Mouse (Mus musculus): ENCODE results near the gene Itga7. TPM values are rescaled to one million over a fixed set of nuclear protein-coding genes. Genes with fewer than 3 reads are reported as not detected.
A peak's percentile ranks its signal among the peaks of the same experiment; 100 is the strongest.

Itga7 gene
- polyA plus RNA-seq, 1 experiment from 2014 or later: 7.2 TPM

DNA sequence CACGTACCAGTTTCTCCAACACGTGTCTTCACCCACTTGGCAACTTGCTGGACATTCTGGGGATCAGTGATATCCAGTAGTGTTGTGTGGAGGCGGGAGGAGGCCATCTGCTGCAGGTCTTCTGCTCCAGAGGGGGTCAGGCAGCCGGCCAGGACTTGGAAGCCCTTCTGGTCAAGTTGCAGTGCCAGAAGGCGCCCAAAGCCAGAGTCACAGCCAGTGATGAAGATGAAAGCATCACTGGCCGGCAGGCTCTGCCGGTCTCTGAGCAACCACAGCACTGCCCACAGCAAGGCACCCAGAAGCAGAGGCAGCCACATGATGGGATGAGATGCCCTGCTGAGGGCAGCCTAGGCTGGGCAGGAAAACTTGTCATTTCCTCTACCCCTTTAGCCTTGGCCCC, 15.4 kb upstream of the Itga7 start:
- Histone ChIP-seq H3K9ac (no peak overlapping the region), H3K9me3 (ENCODE audit: control insufficient read depth, low read length) (no peaks in the 10 kb centered on the region), H3K4me1 (replicated peaks; ENCODE audit: control insufficient read depth, insufficient read depth, low read length) (peaks cover 27% of the 10 kb centered on the region), H3K27me3 (ENCODE audit: control insufficient read depth, insufficient read depth, low read length) (no peaks in the 10 kb centered on the region), H3K36me3 (replicated peaks; ENCODE audit: control insufficient read depth, insufficient read depth) (peaks cover 20% of the 10 kb centered on the region; the same call in 1 of the 2 replicates), H3K27ac (peak overlapping the region; percentile 69), H3K4me2 (replicated peaks) (no peak overlapping the region), H3K4me3 (replicated peaks; ENCODE audit: low read length) (no peak overlapping the region)
- no peak for ATAC-seq (ENCODE audit: low FRiP score)
- 61% methylated on average over 7 of the region's 7 CpGs for WGBS
- no peak for DNase-seq (ENCODE audit: low spot score)

DNA sequence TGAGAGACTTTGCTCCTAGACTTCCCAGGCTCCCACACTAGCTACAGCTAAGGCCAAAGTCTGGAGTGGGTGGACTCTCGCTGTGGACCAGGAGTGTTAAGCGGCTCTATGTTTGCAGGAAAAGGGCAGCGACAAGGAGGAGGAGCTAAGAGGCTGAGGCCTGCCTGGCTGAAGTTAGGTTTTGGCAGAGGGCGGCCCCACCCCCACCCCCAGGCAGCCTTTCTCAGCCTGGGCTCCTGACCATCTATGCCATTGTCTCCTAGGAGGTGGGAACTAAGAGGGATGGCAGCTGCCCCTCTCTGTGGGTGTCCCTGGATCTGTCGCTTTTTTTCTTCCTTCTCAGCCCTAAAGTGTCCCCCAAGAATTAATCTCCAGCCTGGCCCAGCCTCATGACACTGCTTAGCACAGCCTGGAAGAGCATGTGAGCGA, 14.4 kb upstream of the Itga7 start:
- Histone ChIP-seq H3K36me3 (replicated peaks; ENCODE audit: control insufficient read depth, insufficient read depth) (peaks cover 20% of the 10 kb centered on the region; the same call in 1 of the 2 replicates), H3K4me1 (replicated peaks; ENCODE audit: control insufficient read depth, insufficient read depth, low read length) (peaks cover 33% of the 10 kb centered on the region), H3K9ac (no peak overlapping the region; the same call in 1 of the 2 replicates), H3K27ac (peak overlapping the region; percentile 69), H3K4me2 (replicated peaks) (peak overlapping the region; percentile 23; the same call in 1 of the 2 replicates), H3K9me3 (ENCODE audit: control insufficient read depth, low read length) (no peaks in the 10 kb centered on the region), H3K4me3 (replicated peaks; ENCODE audit: low read length) (no peak overlapping the region), H3K27me3 (ENCODE audit: control insufficient read depth, insufficient read depth, low read length) (no peaks in the 10 kb centered on the region)
- 16% methylated on average over 6 of the region's 6 CpGs for WGBS
- ATAC-seq (ENCODE audit: low FRiP score) (peak; percentile 12; the same call in 1 of the 2 replicates), DNase-seq (ENCODE audit: low spot score) (no peak)

DNA sequence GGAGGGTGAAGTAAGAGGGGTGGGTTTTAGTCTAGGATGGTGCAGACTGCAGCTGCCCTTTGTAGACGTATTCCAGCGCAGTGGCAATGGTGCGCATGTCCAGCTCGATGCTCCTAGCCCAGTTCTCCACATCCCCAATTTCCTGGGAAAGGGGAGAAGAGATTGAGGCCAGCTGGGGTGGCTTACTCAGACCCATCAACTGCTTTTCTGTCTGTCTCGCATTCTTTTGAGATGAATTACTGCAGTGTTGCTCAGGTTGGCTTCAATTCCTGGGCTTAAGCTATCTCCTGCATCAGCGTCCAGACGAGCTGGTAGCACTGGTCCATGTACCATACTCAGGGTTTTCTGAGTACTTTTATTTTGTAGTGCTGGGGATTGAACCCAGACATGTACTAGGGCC, 13.7 kb upstream of the Itga7 start:
- WGBS: 83% methylated on average over 7 of the region's 7 CpGs
- Histone ChIP-seq H3K27ac (peak overlapping the region; percentile 69), H3K36me3 (replicated peaks; ENCODE audit: control insufficient read depth, insufficient read depth) (peaks cover 15% of the 10 kb centered on the region; the same call in 1 of the 2 replicates), H3K9ac (no peak overlapping the region), H3K9me3 (ENCODE audit: control insufficient read depth, low read length) (no peaks in the 10 kb centered on the region), H3K27me3 (ENCODE audit: control insufficient read depth, insufficient read depth, low read length) (no peaks in the 10 kb centered on the region), H3K4me1 (replicated peaks; ENCODE audit: control insufficient read depth, insufficient read depth, low read length) (peaks cover 33% of the 10 kb centered on the region), H3K4me3 (replicated peaks; ENCODE audit: low read length) (no peak overlapping the region), H3K4me2 (replicated peaks) (no peak overlapping the region)
- ATAC-seq (ENCODE audit: low FRiP score): no peak
- no peak for DNase-seq (ENCODE audit: low spot score)

DNA sequence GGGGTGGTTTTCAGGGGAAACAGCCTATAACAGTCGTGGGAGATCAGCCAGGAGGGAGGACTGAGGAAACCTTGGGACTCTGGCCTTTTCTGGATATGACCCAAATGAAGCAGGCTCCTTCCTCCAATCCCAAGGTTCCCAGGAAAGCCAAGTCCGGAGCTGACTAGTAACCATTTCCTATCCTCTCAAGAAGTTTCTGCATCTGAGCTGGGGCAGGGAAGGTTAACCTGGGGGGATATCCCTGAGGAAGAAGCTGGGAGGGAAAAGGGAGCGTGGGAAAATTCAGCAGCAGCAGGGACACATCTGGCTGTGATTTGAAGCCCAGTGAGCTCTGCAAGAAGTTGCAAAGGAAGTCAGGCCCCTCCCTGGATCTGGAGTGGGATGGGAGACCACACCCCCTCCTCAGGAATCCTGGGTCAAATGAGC, 12.9 kb upstream of the Itga7 start:
- WGBS: 80% methylated on average over 3 of the region's 3 CpGs
- H3K4me3 ChIP-seq (replicated peaks; ENCODE audit: low read length): no peak overlapping the region
- H3K4me1 ChIP-seq (replicated peaks; ENCODE audit: control insufficient read depth, insufficient read depth, low read length): peaks cover 33% of the 10 kb centered on the region

DNA sequence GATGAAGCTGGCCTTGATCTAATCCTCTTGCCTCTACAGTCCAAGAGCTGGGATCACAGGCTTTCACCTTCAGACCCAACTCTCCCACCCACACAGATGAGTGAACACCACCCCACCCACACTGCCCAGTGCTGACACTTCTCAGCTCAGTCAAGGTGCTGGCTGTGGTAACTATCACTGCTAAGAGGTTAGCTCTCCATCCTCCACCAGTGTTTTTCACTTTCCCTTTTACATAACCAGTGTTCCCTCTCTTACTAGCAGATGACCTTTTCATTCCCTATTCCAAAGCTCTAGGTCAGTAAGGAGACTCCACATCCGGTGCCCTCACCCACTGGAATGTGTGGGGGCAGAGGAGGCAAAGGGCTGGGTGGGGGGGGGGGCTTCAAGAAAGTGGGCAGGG, 12.4 kb upstream of the Itga7 start:
- no peak for ATAC-seq (ENCODE audit: low FRiP score)
- peaks cover 13% of the 10 kb centered on the region; the same call in 1 of the 2 replicates for H3K36me3 ChIP-seq (replicated peaks; ENCODE audit: control insufficient read depth, insufficient read depth)
- no peaks in the 10 kb centered on the region for H3K27me3 ChIP-seq (ENCODE audit: control insufficient read depth, insufficient read depth, low read length)
- no peak overlapping the region for H3K4me3 ChIP-seq (replicated peaks; ENCODE audit: low read length)
- DNase-seq (ENCODE audit: low spot score): no peak
- no peaks in the 10 kb centered on the region for H3K9me3 ChIP-seq (ENCODE audit: control insufficient read depth, low read length)
- 0 out of 2 replicates have a peak overlapping the region, but pooled peaks have one; percentile 7 for H3K27ac ChIP-seq
- WGBS: 53% methylated on average over 1 of the region's 1 CpGs
- H3K4me2 ChIP-seq (replicated peaks): peak overlapping the region; percentile 62; the same call in 1 of the 2 replicates
- H3K9ac ChIP-seq: no peak overlapping the region
- peaks cover 33% of the 10 kb centered on the region for H3K4me1 ChIP-seq (replicated peaks; ENCODE audit: control insufficient read depth, insufficient read depth, low read length)

More for the DNA sequence above, 12.9 kb upstream of the Itga7 start:
- no peak for ATAC-seq (ENCODE audit: low FRiP score)
- 0 out of 2 replicates have a peak overlapping the region, but pooled peaks have one; percentile 7 for H3K27ac ChIP-seq
- no peak overlapping the region for H3K4me2 ChIP-seq (replicated peaks)
- H3K27me3 ChIP-seq (ENCODE audit: control insufficient read depth, insufficient read depth, low read length): no peaks in the 10 kb centered on the region
- DNase-seq (ENCODE audit: low spot score): no peak
- H3K9ac ChIP-seq: no peak overlapping the region
- H3K9me3 ChIP-seq (ENCODE audit: control insufficient read depth, low read length): no peaks in the 10 kb centered on the region
- peaks cover 15% of the 10 kb centered on the region; the same call in 1 of the 2 replicates for H3K36me3 ChIP-seq (replicated peaks; ENCODE audit: control insufficient read depth, insufficient read depth)

DNA sequence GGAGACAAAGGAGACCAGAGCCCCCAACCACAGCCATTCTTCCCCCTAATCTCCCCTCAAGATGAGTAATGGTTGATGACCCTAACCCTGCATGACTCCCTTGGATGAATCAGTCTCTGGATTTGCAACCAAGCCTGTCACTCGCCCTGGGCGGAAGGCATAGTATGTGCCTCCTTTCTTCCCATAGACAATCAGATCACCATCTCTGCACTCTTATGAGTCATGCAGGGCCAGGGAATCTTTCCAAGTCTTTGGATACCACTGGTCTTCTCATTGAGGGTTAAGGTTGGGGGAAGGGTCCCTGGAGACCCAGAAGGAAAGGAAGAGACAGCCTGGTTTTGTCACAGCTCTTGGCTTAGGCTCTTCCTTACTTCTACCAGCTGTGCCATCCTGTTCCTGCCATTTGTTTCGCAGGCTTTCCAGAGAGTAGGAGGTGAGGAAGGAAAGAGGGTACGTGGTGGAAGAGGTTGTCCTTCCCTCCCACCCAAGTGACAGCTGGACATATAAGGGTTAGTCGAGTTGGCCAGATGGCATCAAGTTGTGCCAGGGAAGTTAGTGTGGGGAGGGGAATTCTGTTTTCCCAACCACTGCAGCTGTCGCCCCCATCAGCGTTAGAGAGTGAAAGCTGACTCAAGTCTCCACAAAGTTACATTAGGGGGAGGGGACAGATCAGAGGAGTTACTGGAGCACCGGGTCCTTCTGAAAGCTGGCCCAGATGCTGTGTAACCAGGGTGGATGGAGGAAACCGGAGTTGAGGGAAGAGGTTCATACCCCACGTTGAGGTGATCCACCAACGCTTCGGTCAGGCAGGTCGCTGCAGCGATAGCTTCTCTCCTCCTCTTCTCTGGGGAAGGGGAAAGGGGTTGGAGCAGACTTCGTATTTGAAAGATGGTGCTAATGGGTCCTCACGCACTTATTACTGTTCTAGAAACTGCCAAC, 11.5 kb upstream of the Itga7 start:
- Histone ChIP-seq H3K4me1 (replicated peaks; ENCODE audit: control insufficient read depth, insufficient read depth, low read length) (peaks cover 33% of the 10 kb centered on the region), H3K27ac (0 out of 2 replicates have a peak overlapping the region, but pooled peaks have one; percentile 7), H3K9ac (peak overlapping the region; percentile 66)

DNA sequence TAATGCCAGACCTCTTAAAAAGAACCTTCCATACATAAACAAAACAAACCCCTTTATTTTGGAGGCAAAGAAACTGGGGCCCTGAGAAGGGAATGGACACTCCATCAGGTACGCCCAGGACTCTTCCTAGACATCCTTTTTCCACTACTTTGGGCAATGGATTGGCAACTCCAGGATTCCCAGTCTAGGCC, 10.9 kb upstream of the Itga7 start, which contains the start of gene Rdh5:
TSS of gene Rdh5 (minus strand) at position 67 of the 191 bp plus-strand sequence.
- ATAC-seq (ENCODE audit: low FRiP score): no peak
- peaks cover 33% of the 10 kb centered on the region for H3K4me1 ChIP-seq (replicated peaks; ENCODE audit: control insufficient read depth, insufficient read depth, low read length)
- peak within 1 kb of the TSS; percentile 51 for H3K4me3 ChIP-seq (replicated peaks; ENCODE audit: low read length)
- 4% methylated on average over 1 of the region's 1 CpGs for WGBS
- H3K27ac ChIP-seq: peak within 1 kb of the TSS; percentile 83
- no peak for DNase-seq (ENCODE audit: low spot score)
- H3K9me3 ChIP-seq (ENCODE audit: control insufficient read depth, low read length): no peaks in the 10 kb centered on the region
- peaks cover 3% of the 10 kb centered on the region; the same call in 1 of the 2 replicates for H3K27me3 ChIP-seq (ENCODE audit: control insufficient read depth, insufficient read depth, low read length)
- peak within 1 kb of the TSS; percentile 66 for H3K9ac ChIP-seq
- H3K36me3 ChIP-seq (replicated peaks; ENCODE audit: control insufficient read depth, insufficient read depth): no peaks in the 10 kb centered on the region
- peak within 1 kb of the TSS; percentile 62 for H3K4me2 ChIP-seq (replicated peaks)

More for the DNA sequence above, 11.5 kb upstream of the Itga7 start:
- DNase-seq (ENCODE audit: low spot score) (no peak), ATAC-seq (ENCODE audit: low FRiP score) (no peak)
- peak overlapping the region; percentile 62 for H3K4me2 ChIP-seq (replicated peaks)
- no peaks in the 10 kb centered on the region for H3K27me3 ChIP-seq (ENCODE audit: control insufficient read depth, insufficient read depth, low read length)
- 71% methylated on average over 16 of the region's 16 CpGs for WGBS
- peak overlapping the region; percentile 51 for H3K4me3 ChIP-seq (replicated peaks; ENCODE audit: low read length)
- no peaks in the 10 kb centered on the region for H3K9me3 ChIP-seq (ENCODE audit: control insufficient read depth, low read length)
- peaks cover 5% of the 10 kb centered on the region; the same call in 1 of the 2 replicates for H3K36me3 ChIP-seq (replicated peaks; ENCODE audit: control insufficient read depth, insufficient read depth)

DNA sequence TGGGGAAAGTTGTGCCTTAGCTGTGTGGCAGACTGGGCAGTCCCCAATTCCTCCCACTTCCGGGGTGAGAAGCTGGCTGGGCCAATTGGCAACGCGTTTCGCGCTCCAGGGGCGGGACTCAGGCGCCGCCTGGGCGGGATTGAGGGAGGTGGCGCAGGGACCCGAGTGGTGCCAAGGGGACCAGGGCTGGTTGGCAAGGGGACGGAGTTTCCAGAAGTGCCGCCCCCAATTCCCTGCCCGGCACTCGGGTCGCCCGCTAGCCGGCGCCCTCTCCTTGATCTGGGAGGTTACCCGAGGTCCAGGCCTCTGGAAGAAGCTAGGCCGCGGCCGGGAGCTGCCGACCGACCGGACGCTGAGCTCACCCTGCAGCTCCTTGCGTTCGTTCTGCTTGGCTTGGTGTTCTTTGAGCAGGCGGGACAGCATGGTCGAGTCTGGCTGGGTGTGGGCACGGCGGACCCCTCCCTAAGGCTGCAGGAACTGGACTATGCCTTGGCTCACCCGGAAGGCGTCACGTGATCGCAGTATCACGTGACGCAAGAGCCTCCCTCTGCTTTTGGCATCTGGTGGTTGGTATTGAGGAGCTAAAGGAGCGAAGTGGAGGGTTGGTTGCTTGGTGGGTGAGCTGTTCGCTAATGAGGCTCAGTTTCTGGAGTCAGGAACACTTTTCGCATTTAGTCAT, 10.5 kb upstream of the Itga7 start:
- Histone ChIP-seq H3K4me2 (replicated peaks) (peak overlapping the region; percentile 62), H3K4me1 (replicated peaks; ENCODE audit: control insufficient read depth, insufficient read depth, low read length) (peaks cover 29% of the 10 kb centered on the region), H3K27ac (peak overlapping the region; percentile 83), H3K9ac (peak overlapping the region; percentile 66), H3K9me3 (ENCODE audit: control insufficient read depth, low read length) (no peaks in the 10 kb centered on the region), H3K27me3 (ENCODE audit: control insufficient read depth, insufficient read depth, low read length) (peaks cover 5% of the 10 kb centered on the region; the same call in 1 of the 2 replicates), H3K4me3 (replicated peaks; ENCODE audit: low read length) (peak overlapping the region; percentile 51), H3K36me3 (replicated peaks; ENCODE audit: control insufficient read depth, insufficient read depth) (no peaks in the 10 kb centered on the region)
- ATAC-seq (ENCODE audit: low FRiP score): peak; percentile 95
- WGBS: under 1% methylated on average over 42 of the region's 42 CpGs
- peak; percentile 90 for DNase-seq (ENCODE audit: low spot score)

DNA sequence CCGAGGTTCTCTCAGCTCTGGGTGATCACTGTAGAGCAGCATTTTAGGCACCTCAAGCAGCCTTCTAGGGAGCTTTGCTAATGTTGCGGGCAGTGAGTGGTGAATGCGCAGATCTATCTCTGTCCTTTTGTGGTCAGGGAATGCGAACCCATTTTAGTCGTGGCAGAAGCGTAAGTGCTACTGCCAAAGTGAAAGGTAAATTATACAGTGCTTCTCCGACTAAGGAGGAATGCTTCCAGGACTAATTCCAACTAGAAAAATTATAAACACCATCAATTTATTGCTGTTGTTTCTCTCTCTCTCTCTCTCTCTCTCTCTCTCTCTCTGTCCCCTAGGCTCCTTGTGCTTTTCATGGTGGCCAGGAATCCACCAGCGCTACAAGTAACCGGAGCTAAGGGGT, 9.7 kb upstream of the Itga7 start, which contains the start of gene Bloc1s1:
TSS of gene Bloc1s1 (minus strand) at position 101 of the 400 bp plus-strand sequence.
- Histone ChIP-seq H3K9me3 (ENCODE audit: control insufficient read depth, low read length) (no peaks in the 10 kb centered on the region), H3K27me3 (ENCODE audit: control insufficient read depth, insufficient read depth, low read length) (peaks cover 5% of the 10 kb centered on the region; the same call in 1 of the 2 replicates), H3K36me3 (replicated peaks; ENCODE audit: control insufficient read depth, insufficient read depth) (no peaks in the 10 kb centered on the region), H3K4me3 (replicated peaks; ENCODE audit: low read length) (peak within 1 kb of the TSS; percentile 51), H3K27ac (peak within 1 kb of the TSS; percentile 83), H3K9ac (peak within 1 kb of the TSS; percentile 66), H3K4me1 (replicated peaks; ENCODE audit: control insufficient read depth, insufficient read depth, low read length) (peaks cover 26% of the 10 kb centered on the region), H3K4me2 (replicated peaks) (peak within 1 kb of the TSS; percentile 62)
- peak; percentile 0; the same call in 1 of the 2 replicates for ATAC-seq (ENCODE audit: low FRiP score)
- no peak for DNase-seq (ENCODE audit: low spot score)
- WGBS: 65% methylated on average over 9 of the region's 9 CpGs

Data from hindbrain, embryonic 14.5 days (tissue).